Mouse (Mus musculus) adrenal gland, postnatal 4 days (tissue): ENCODE results near the gene Cdk19. TPM values are rescaled to one million over a fixed set of nuclear protein-coding genes. Genes with fewer than 3 reads are reported as not detected.

ENCODE experiments used
- DNase-seq, 2 experiments: peaks; one replicate each; pipeline ENCODE4 v3.0.0; 2021 to 2022; ENCODE audit warnings: low spot score in 2 of 2, mixed read lengths in 2 of 2
- total RNA-seq, 2 experiments: library from RNA; stranded (reverse); gene quantifications; 2 replicates each; pipeline ENCODE4 v1.2.3; 2021

Gene Cdk19
- total RNA-seq, 2 experiments from 2014 or later, result 19.7 to 20.2 TPM

- DNase-seq, result peak; percentile 71 to 96
Measured at GRCm38 (mm10) chr10:40348566-40349536, 9.5 kb downstream of the Cdk19 start.

GRCm38 (mm10) chr10:40349631-40350177, 10.3 kb downstream of the Cdk19 start:
- peak; percentile 33 to 38 for DNase-seq

- no peak for DNase-seq
Measured at GRCm38 (mm10) chr10:40350245-40350932, 11.0 kb downstream of the Cdk19 start.

- no peak for DNase-seq
Measured at GRCm38 (mm10) chr10:40351156-40351555, 11.8 kb downstream of the Cdk19 start.

- DNase-seq, result no peak
Measured at GRCm38 (mm10) chr10:40354081-40354480, 14.7 kb downstream of the Cdk19 start.

GRCm38 (mm10) chr10:40354556-40354955, 15.2 kb downstream of the Cdk19 start:
- DNase-seq, result no peak

- no peak for DNase-seq
Measured at GRCm38 (mm10) chr10:40358166-40358565, 18.8 kb downstream of the Cdk19 start.

- DNase-seq, result no peak
Measured at GRCm38 (mm10) chr10:40359131-40359530, 19.8 kb downstream of the Cdk19 start.

GRCm38 (mm10) chr10:40363004-40363403, 23.6 kb downstream of the Cdk19 start:
- DNase-seq, result no peak

GRCm38 (mm10) chr10:40364642-40365361, 25.4 kb downstream of the Cdk19 start:
- no peak for DNase-seq

- DNase-seq, result no peak
Measured at GRCm38 (mm10) chr10:40365991-40366390, 26.6 kb downstream of the Cdk19 start.

- no peak for DNase-seq
Measured at GRCm38 (mm10) chr10:40368516-40368915, 29.2 kb downstream of the Cdk19 start.

- no peak for DNase-seq
Measured at GRCm38 (mm10) chr10:40370156-40370555, 30.8 kb downstream of the Cdk19 start.

GRCm38 (mm10) chr10:40371184-40371913, 32.0 kb downstream of the Cdk19 start:
- no peak for DNase-seq

- no peak for DNase-seq
Measured at GRCm38 (mm10) chr10:40371914-40372675, 32.7 kb downstream of the Cdk19 start.

GRCm38 (mm10) chr10:40373749-40374148, 34.4 kb downstream of the Cdk19 start:
- DNase-seq, result no peak

- no peak for DNase-seq
Measured at GRCm38 (mm10) chr10:40374828-40375227, 35.5 kb downstream of the Cdk19 start.

GRCm38 (mm10) chr10:40376286-40376685, 36.9 kb downstream of the Cdk19 start:
- no peak for DNase-seq

- DNase-seq, result no peak
Measured at GRCm38 (mm10) chr10:40378284-40378683, 38.9 kb downstream of the Cdk19 start.

GRCm38 (mm10) chr10:40379682-40380081, 40.3 kb downstream of the Cdk19 start:
- no peak for DNase-seq
